Comparison of ENCODE assay signal across 8 mouse cellular contexts in the genomic region with DNA sequence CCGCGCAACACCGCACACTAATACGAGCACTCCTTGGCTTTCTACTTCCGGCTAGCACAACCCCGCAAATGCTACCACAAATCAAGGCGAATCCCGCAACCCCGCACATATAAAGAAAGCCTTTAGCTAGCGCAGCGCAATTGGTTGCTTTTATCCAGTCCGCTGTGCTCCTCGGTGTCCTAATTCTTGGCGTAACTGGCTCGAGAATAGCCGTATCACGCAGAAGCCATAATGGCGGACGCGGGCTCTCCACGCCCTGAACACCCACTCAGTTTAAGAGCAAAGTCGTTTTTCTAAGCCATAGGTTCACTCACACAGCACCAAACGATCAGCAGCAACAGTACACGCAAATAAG.
A peak's percentile ranks its signal among the peaks of the same experiment; 100 is the strongest.
DNase-seq lines count a peak whose midpoint lies in the region; ATAC-seq and TF ChIP-seq lines count a peak whose summit lies in the region.

No protein-coding gene starts in this region.

- H3K27ac ChIP-seq in kidney, embryonic 16.5 days (ENCODE audit: low read length), result peak overlapping the region; percentile 85
- peak overlapping the region; percentile 81 for H3K27ac ChIP-seq in forebrain, embryonic 12.5 days
- peak overlapping the region; percentile 88 for H3K27ac ChIP-seq in limb, embryonic 10.5 days
- peak overlapping the region; percentile 70 for H3K27ac ChIP-seq in midbrain, postnatal 0 days (ENCODE audit: low read depth, low read length)

- H3K9ac ChIP-seq in kidney, embryonic 16.5 days (replicated peaks; ENCODE audit: low read length), result peak overlapping the region; percentile 53
- H3K9ac ChIP-seq in forebrain, embryonic 12.5 days, result peak overlapping the region; percentile 50
- peak overlapping the region; percentile 52 for H3K9ac ChIP-seq in midbrain, postnatal 0 days (replicated peaks; ENCODE audit: low read length, poor library complexity, severe bottlenecking)

- H3K9me3 ChIP-seq in kidney, embryonic 16.5 days (ENCODE audit: low read length), result peaks cover 3% of the 10 kb centered on the region; the same call in 1 of the 2 replicates
- H3K9me3 ChIP-seq in forebrain, embryonic 12.5 days, result no peaks in the 10 kb centered on the region
- no peaks in the 10 kb centered on the region for H3K9me3 ChIP-seq in limb, embryonic 10.5 days (replicated peaks)
- H3K9me3 ChIP-seq in midbrain, postnatal 0 days (ENCODE audit: low read length), result no peaks in the 10 kb centered on the region

- peak overlapping the region; percentile 53 for H3K4me3 ChIP-seq in kidney, embryonic 16.5 days (ENCODE audit: low read length)
- peak overlapping the region; percentile 43 for H3K4me3 ChIP-seq in forebrain, embryonic 12.5 days (replicated peaks)
- H3K4me3 ChIP-seq in limb, embryonic 10.5 days, result peak overlapping the region; percentile 57
- H3K4me3 ChIP-seq in midbrain, postnatal 0 days (ENCODE audit: low read depth, low read length), result peak overlapping the region; percentile 38

- no peak for TF ChIP-seq CTCF in midbrain, postnatal 0 days (IDR thresholded peaks at IDR 0.05)

- no peak for DNase-seq in kidney, postnatal 14 days
- no peak for DNase-seq in limb, embryonic 10.5 days (ENCODE audit: low spot score)
- DNase-seq in midbrain, postnatal 0 days (ENCODE audit: low spot score), result no peak
- no peak for DNase-seq in urinary bladder, postnatal 14 days (ENCODE audit: low spot score)
- no peak for DNase-seq in retina, postnatal 1 day
- DNase-seq in embryo, embryonic 11 days, result no peak

- H3K4me1 ChIP-seq in kidney, embryonic 16.5 days (ENCODE audit: insufficient read depth, low read length), result no peaks in the 10 kb centered on the region
- no peaks in the 10 kb centered on the region for H3K4me1 ChIP-seq in forebrain, embryonic 12.5 days
- no peaks in the 10 kb centered on the region for H3K4me1 ChIP-seq in limb, embryonic 10.5 days
- no peaks in the 10 kb centered on the region for H3K4me1 ChIP-seq in midbrain, postnatal 0 days (ENCODE audit: insufficient read depth, low read length)

- 59% methylated on average over 24 of the region's 24 CpGs for WGBS in kidney, embryonic 16.5 days
- 74% methylated on average over 24 of the region's 24 CpGs for WGBS in forebrain, embryonic 12.5 days
- WGBS in limb, embryonic 10.5 days, result 72% methylated on average over 24 of the region's 24 CpGs
- 70% methylated on average over 24 of the region's 24 CpGs for WGBS in midbrain, postnatal 0 days

- H3K4me2 ChIP-seq in kidney, embryonic 16.5 days (replicated peaks; ENCODE audit: low read depth, low read length), result peak overlapping the region; percentile 39; the same call in 1 of the 2 replicates
- H3K4me2 ChIP-seq in forebrain, embryonic 12.5 days, result no peak overlapping the region; the same call in 1 of the 2 replicates
- peak overlapping the region; percentile 26; the same call in 1 of the 2 replicates for H3K4me2 ChIP-seq in midbrain, postnatal 0 days (ENCODE audit: low read depth, low read length, poor library complexity, severe bottlenecking)

- 0 out of 2 replicates have a peak, but pooled peaks have one; percentile 9 for ATAC-seq in kidney, embryonic 16.5 days (ENCODE audit: low FRiP score, low TSS enrichment)
- ATAC-seq in forebrain, embryonic 12.5 days (ENCODE audit: low FRiP score), result no peak
- peak; percentile 21; the same call in 1 of the 2 replicates for ATAC-seq in midbrain, postnatal 0 days (ENCODE audit: low FRiP score)

- no peaks in the 10 kb centered on the region for H3K27me3 ChIP-seq in kidney, embryonic 16.5 days (ENCODE audit: insufficient read depth, low read length)
- no peaks in the 10 kb centered on the region for H3K27me3 ChIP-seq in forebrain, embryonic 12.5 days
- no peaks in the 10 kb centered on the region for H3K27me3 ChIP-seq in limb, embryonic 10.5 days (ENCODE audit: low read depth, poor library complexity, severe bottlenecking)
- no peaks in the 10 kb centered on the region for H3K27me3 ChIP-seq in midbrain, postnatal 0 days (ENCODE audit: insufficient read depth, low read length)

- no peaks in the 10 kb centered on the region for H3K36me3 ChIP-seq in kidney, embryonic 16.5 days (ENCODE audit: insufficient read depth, low read length)
- no peaks in the 10 kb centered on the region for H3K36me3 ChIP-seq in forebrain, embryonic 12.5 days (replicated peaks)
- H3K36me3 ChIP-seq in limb, embryonic 10.5 days, result no peaks in the 10 kb centered on the region
- H3K36me3 ChIP-seq in midbrain, postnatal 0 days (ENCODE audit: insufficient read depth, low read length), result no peaks in the 10 kb centered on the region
